Mouse (Mus musculus) kidney, adult 9 months (tissue): Measurements from ENCODE around the gene Pip4k2a.
"Not testable (repeated sequence)": the region's sequence is repeated elsewhere in the genome, so short reads cannot be mapped to it uniquely, and the experiment has no call there.

Experiments
- DNase-seq: peaks from one replicate; pipeline ENCODE4 v3.0.0; 2022

The Pip4k2a gene

DNA sequence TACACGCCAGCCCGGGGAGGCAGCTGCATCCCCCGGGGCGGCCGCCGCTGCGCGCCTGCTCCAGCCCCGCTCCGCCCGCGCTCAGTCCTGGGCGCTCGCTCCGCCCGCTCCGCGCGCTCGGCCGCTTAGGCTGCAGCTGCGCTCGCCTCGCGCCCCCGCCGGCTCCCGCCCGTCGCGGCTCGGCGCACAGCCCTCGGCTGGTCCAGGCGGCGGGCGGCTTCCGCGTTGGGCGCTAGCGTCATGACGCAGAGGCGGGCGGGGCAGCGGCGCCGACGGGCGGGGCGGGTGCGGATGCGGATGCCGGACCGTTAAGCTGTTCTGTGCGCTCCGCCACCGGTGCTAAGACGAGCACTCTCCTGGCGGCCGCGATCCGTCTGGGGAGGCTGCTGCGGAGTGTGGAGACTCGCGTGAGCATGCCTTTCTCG is at the start of gene Pip4k2a, which contains the start of gene 4930426L09Rik:
Gene Pip4k2a, minus strand, starts transcription at position 73 of the 425 bp plus-strand sequence.
Gene 4930426L09Rik, plus strand, starts transcription at position 290 of the 425 bp plus-strand sequence.
- peak; percentile 87 for DNase-seq

DNA sequence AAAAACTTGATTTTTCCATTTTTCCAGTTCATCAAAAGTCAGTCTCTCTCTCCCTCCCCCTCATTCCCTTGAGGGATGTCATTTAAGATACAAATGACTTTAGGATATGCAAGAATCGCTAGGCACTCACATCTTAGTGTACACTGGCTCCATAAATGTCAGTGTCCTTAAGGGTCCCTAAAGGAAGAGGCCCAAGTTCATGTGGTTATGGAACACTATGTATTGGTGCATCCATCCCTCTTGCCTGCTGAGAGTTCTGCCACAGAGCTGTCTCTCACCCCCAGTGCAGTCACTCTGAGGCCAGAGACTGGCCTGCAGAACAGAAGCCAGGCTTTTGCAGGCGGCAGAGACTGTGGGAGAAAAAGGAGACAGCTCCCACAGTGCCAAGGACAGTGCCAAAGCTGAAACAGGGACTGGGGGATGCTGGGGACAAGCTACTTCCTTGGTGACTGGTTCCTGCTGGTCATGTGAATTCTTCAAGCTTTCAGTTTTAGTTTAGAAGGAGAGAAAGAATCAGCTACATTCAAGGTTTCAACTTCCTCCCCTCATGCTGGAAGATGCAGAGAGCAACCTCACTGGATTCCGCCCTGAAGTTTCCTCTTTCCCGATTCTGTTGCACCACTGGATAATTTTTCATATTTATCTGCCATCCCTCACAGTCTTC is 40.1 kb upstream of the Pip4k2a start:
- DNase-seq: peak; percentile 20

DNA sequence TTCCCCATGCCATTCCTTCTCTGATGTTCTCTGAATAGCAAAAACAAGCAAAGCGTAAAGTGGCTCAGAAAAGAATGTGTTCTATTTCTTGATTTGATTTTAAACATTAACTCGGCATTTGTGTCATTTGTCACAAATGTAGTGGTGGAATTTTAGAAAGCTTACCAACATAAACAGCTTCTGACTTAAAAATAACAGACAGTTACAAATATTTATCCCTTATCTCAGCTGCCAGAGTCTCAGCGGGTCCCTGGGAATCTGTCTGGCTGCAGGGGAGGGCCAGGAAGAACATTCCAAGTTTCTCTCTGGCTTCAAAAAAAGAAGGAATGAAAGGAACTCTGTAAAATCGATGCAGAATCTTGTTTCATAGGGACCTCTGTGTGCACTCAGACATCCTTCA is 39.5 kb upstream of the Pip4k2a start:
- peak; percentile 30 for DNase-seq

DNA sequence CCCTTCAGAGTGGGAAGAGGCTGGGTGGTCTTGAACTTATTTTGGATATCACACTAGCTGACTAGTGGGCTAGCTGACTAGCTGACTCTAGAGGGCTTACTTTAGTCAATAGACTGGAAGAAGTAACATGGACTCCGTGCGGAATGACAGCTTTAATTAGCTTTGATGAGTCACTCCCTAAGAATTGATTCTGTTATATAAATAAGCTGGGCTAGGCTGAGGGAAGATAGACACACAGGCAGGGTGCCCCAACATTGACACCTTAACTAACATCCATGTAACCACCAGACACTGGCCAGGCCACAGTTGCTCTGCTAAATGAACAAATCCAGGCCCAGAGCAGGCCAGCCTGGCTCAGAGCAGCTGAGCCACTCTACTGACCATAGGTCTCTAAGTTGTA is 26.9 kb upstream of the Pip4k2a start:
- no peak for DNase-seq

DNA sequence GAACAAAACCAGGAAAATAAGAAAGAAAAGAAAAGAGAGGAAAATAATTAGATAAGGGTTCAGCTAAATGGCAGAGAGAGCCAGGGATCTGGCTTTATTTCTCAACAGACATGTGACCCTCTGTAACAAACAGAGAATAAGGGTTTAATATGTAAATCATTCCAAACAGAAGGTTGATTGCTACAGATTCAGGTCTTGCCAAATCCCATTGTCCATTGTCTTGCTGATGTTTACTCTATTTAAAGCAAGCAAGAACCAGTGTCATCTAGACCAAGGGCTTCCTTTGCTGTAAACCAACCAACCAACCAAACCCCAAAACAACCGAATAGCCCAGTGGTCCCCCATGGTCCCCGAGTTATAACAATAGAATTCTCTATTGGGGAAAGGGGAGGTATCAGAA is 20.1 kb upstream of the Pip4k2a start:
- no peak for DNase-seq

DNA sequence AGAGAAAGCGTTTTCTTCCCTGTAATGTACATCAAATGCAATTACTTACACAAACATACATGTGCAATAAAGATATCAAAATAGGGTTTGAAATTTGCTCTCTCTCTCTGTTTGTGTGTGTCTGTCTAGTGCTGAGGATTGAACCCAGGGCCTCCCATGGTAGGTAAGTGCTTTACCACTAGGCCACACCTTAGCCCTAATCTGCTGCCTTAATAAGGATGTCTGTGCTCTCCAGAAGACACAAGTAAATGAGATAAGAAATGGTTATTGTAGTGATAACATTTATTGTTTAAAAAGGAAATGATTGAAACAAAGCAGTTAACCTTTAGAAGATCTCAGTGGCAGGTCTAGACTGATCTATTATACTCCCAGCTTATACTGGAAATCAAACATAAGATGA is 18.9 kb upstream of the Pip4k2a start:
- DNase-seq: no peak

DNA sequence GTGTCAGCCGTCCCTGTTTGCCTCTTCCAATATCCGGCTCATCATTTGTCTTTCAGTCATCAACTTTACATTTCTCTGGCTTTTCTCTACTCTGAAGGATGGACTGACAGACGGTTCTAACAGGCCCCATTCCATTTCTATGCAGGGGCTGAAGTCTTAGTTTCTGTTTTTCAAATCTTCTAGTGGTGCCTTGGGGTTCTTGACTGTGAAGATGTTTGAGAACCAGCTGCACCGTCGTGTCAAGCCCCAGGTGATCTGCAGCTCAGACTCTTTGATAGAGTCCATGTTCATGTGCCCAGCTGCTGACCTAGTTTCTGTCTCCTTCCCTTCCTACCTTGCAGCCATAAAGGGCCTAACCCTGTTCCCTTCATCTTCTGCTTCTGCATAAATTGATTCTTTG is 18.4 kb upstream of the Pip4k2a start:
- no peak for DNase-seq

DNA sequence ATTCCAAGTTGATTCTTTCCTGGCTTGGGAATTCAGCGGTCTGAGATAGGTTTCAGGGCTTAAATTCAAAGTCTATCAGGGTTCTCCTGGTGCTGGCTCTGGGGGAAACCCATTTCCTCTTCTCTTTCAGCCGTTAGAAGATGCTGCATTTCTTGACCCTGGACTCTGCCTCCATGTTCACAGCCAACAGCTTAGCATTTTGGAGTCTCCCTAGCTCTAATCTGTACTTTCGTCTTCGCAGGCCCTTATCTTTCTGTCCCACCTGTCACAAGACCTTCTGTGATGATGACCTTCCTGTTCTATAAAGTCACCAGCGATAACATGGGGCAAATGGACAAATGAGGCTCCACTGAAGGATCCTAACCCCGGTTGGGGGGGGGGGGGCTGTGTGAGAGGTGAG is 13.5 kb upstream of the Pip4k2a start:
- no peak for DNase-seq

DNA sequence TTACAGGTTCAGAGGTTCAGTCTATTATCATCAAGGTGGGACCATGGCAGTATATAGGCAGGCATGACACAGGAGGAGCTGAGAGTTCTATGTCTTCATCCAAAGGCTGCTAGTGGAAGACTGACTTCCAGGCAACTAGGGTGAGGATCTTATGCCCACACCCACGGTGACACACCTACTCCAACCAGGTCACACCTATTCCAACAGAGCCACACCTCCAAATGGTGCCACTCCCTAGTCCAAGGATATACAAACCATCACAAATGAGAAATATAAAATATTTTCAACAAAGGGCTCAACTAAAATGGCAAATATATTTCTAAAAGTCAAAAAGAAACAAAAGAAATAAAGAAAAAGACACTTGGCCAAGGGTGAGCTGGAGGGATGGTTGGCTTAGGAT is 12.6 kb upstream of the Pip4k2a start:
- not testable (repeated sequence) for DNase-seq

DNA sequence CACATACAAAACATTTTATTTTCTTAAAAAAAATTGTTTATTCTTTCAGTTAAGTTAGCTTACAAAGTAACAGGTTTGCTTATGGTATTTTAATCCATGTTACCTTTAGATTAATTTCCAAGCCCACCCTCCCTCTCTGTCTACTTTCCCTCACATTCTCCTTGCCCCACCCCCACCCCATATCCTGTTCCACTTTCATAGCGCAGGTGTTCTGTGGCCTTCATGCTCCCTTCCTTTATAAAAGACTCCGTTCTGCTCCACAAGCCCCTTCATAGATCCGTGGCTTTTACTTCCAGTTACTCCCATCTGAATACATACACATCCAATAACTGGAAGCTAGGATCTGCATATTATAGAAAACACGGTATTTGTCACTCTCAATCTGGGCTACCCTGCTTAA is 9.7 kb upstream of the Pip4k2a start:
- DNase-seq: no peak

DNA sequence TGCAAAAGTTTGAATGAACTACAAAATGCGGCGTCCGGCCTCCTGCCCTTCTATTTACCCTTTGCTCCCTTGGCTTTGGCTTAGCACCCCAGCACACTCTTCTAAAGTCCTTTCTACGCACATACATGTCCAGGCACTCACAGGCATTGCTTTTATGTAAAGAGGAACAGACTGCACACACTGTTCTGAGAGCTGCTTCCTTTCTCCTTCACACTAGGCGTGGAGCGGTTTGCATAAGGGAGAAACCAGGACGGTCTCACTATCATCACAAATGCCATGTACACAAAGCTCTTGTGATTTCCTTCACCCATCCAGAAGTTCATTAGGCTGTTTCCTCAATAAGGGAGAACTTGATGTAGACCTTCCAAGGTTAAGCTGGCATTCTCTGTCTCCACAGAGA is 8.2 kb upstream of the Pip4k2a start:
- DNase-seq: no peak

DNA sequence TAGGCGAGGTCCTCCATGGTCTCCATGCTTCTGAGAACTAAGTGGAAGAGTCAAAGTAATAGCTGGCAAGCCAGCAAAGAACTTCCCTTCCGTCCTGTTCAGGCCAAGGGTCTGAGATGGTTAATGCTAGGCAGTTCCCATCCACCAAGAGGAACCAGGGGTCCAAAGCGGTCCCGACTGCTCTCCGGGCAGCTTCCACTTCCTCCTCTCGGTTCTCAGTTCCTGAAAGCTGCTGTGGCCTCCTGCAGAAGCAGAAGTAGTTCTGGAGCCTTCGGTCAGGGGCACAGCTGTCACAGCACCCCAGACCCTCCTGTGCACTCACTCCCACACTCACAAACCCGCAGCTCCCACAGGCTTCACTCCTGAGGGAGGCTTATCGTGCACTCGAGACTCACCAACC is 6.9 kb upstream of the Pip4k2a start:
- peak; percentile 14 for DNase-seq

DNA sequence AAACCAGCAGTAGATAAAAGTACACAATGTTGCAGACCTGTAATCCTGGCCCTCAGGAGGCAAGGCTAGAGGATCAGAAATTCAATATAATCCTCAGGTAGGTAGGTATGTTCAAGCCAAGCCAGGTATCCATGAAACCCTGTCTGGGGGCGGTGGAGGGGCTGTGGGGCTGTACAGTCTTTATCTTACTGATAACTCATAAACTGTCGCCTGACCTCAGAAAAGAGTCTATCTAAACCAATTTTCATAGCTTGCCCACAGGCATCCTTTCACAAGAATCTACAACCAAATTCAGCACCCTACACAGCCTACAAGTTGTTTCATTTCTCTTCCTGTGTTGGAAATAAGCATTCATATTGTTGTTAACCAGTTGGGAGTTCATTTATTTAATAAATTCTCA is 1.5 kb upstream of the Pip4k2a start:
- DNase-seq: no peak

DNA sequence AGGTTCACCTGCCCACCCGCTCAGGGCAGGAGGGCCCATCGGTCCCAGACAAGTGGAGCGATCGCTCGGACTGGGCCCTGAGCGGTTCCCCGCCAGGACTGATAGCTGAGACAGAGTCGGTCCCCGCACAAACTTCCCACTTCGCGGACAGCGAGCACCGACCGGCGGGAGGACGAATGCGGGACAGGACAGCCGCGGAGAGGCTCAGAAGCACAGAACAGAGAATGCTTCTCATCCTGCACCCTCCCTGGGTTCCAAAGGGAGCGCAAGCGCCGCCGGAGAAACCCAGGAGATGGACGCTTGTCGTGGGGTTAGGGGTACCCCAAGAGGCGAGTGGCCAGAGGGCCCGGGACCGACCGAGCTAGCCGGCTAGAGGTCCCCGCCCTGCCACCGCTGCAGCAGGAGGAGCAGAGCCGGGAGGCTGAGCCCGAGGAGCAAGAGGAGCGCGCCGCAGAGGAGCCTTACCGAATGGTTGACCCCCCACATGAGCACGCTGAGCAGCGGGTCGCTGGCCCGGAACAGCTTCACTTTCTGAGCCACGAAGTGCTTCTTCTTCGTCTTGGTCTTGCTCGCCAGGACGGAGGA is 447 bp downstream of the Pip4k2a start:
- DNase-seq: peak; percentile 17

DNA sequence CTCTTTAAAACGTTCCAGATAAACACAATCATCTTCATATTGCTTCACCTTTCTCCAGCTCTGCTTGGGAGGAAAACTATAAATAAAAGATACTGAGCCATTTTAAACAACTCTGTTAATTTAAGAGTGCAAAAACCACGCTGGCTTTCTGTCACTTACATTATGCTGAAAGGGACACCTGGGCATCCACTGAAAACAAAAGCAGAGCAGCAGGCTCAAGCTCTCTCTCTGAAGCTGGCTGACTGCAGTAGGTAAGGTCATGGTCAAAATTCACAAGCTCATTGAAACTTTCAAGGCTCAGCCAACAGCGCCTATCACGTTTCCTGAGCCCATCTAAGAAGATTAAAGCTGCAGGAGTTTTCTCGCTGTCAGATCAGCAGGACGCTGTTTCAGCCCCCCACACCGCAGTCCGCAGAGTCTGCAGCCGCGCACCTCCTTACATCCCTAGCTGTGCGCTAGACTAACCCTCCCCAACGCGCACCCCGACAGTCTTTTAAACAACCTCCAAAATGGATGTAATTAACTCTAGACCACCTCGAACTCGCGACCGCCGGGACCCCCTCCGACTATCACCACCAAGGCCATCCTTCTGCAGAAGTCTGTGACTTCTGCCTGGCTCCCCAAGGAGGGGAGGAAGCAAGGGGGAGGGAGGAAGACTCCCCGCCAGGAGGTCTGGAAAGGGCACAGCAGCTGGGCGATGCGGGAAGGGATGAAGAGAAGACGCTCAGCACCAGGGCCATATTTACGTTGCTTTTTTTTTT is 1.3 kb downstream of the Pip4k2a start:
- peak; percentile 19 for DNase-seq

DNA sequence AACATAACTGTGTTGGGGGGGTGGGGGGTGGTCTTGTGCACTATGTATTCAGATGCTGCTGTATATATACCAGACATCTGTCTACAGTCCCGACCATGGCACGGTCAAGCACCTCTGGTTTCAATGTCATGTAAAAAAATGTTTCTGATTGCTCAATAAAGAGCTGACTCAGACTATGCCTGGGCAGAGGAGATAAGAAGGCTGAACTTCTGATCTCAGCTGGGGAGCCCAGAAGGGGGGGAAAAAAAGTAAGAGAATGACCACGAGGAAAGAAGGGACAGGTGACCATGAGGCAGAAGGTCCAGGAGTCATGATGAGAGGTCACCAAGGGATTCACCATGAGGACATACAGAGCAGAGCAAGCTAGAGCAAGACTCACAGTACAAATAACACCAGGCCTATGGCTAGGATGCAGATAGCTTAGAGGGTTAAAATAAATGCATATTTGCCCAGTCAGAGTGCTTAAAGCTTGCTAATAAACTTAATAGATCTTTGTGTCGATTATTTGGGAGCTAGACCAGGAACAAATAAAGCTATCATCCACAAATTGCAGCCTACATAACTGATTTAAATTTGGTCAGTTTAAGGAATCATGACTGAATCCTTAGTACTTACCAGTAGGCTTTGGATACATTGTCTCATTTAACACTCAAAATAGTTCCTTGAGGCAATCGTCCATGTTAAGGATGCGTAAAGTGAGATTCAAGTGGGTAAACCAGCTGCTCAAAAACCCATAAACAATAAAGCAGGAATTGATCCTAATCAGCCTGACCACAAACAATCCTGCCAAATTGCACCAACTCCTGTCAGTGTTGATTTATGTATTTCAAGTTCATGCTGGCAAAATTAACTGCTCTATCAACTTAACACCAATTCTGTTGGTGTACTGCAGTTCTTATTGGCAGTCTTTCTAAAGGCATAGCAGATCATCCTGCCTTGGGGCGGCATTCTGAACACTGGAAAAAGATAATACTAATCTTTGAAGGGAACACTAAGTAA is 5.1 kb downstream of the Pip4k2a start:
- no peak for DNase-seq

DNA sequence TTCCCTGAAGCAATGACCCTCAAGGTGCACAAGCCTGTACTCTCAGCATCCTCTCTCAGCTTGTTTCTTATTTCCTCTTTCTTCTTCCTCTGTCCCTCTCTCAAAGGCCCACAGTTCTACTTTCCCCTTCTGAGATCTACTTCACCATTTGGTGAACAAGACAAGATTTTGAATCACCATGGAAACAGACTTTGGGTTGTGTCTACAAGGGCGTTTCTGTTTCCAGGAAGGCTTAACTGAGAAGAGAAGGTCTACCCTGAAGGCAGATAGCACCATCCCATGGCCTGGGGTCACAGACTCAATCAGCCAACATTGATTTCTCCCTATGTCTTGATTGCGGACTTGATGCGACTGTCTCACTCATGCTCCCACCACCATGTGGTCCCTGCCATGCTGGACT is 9.0 kb downstream of the Pip4k2a start:
- DNase-seq: no peak

DNA sequence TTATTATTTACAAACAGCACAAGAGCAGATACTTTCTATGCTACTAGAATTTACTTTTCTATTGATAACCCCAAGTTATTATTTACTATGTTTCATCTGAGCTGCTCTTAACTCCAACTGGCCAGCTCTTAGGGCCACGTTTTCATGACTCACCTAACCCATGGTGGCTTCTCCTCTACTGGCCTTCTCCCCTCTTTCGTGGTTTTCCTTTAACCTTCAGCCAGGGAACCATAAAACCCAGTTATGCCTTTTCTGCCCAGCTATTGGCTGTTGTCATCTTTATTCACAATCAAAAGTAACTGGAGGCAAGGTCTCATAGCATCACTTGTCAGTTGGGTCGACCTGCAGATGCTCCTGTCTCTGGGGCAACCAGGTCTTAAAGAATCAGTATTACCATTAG is 12.4 kb downstream of the Pip4k2a start:
- DNase-seq: no peak

DNA sequence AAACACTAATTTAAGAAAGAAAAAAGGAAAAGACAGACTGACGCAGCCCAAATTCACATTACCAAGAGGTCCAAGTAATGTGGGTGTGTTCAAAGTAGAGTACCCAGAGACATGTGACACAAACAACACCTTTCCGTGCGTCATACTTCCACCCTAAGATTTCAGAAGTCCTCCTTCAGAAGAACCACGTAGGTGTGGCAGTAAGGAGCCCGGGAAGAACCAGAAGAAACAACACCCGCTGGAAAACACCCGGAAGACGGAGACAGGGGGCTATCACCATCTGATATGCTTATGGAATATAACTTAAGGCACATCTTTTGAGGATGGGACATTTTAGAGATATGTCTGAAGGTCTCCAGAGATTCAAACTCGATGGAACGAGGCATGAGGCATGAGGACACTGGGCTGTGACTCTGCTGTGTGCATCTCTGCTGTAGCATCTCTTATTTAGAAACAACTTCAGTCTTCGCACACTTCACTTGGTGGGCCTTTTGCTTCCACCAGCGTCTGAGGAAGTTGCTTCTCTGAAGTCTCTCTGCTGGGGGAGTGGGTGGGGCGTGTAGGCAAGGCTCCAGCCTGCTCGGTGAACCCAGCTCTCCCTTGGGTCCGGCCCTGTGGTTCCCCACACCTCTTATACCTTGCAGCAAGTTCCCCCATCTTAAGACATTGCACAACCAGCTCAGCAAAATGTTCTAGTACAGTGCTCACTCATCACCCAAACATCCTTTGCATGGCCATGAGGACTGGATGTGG is 13.7 kb downstream of the Pip4k2a start:
- DNase-seq: peak; percentile 24

DNA sequence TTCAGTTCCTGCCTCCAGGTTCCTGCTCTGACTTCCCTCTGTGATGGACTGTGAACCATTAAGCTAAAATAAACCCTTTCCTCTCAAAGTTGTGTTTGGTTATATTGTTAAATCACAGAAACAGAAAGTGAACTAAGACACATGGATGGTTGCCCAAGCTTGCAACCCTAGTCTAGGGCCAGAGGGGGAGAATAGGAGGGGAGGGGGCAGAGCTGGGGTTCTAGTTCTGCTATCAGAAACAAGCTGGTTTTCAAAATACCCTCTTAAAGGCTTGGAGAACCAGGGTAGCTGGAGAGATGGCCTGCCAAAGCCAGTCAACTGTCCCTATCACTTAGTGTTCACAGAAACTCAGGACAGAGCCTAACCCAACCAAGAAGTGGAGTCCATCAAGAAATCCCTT is 14.4 kb downstream of the Pip4k2a start:
- DNase-seq: no peak

DNA sequence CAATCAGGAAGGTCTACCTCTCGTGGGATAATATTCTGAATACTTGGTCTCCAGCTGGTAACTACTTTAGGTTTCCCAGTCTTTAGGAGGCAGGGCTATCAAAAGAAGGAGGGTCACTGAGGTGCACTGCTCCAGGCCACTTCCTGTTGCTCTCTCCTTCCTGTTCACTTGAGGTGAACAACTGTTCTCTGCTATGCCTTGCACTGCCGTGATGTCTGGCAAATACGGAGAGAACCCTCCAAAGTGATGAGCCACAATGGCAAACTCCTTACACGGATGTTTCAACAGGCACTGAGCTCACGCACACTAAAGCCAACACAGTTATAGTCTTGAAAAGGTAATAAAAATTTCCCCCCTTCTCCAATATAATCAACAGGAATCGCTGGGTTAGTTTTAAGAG is 15.3 kb downstream of the Pip4k2a start:
- no peak for DNase-seq

DNA sequence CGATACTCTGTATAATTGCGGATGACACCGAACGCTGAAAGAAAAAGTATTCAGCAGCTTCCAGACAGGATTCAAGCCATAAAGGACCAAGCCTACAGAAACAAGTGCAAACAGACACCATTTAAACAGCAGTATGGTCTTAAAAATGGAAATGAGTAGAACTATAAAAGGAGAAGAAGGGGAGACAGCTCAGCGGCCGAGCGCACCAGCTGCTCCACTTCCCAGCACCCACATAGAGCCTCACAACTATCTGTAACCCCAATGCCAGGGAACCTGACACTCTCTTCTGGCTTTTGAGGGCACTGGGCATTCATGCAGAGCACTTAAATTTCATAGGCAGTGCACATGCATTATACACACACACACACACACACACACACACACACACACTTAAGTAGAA is 18.3 kb downstream of the Pip4k2a start:
- DNase-seq: no peak
